Mouse (Mus musculus) left cerebral cortex, adult 8-10 months (tissue): Measurements from ENCODE around the gene Ahcy. TPM values are rescaled to one million over a fixed set of nuclear protein-coding genes. Genes with fewer than 3 reads are reported as not detected.
"Not testable (repeated sequence)": the region's sequence is repeated elsewhere in the genome, so short reads cannot be mapped to it uniquely, and the experiment has no call there.

ENCODE experiments used
- DNase-seq, 2 experiments: peaks; one replicate each; pipeline ENCODE4 v3.0.0; 2022; ENCODE audit warnings: low spot score in 2 of 2
- total RNA-seq, 4 experiments: library from RNA; stranded (reverse); gene quantifications; 2 replicates each; pipeline ENCODE4 v1.2.4; 2022

The Ahcy gene
- total RNA-seq, 4 experiments from 2014 or later: 14.9 to 16.2 (median 15.5) TPM

- peak; percentile 69 to 80 for DNase-seq
Observed at GRCm38 (mm10) chr2:155019673-155020072, 54.6 kb downstream of the Ahcy start.

- peak; percentile 22 to 26 for DNase-seq
Observed at GRCm38 (mm10) chr2:155018762-155019641, 55.3 kb downstream of the Ahcy start.

GRCm38 (mm10) chr2:155018251-155018755 lies 56.0 kb downstream of the Ahcy start, which contains the start of gene Gm14226:
Gene Gm14226 (plus strand): TSS chr2:155018266.
- DNase-seq: not testable (repeated sequence)

- not testable (repeated sequence) for DNase-seq
Observed at GRCm38 (mm10) chr2:155016751-155017150, 57.5 kb downstream of the Ahcy start.

GRCm38 (mm10) chr2:155012991-155013390 lies 61.3 kb downstream of the Ahcy start:
- no peak for DNase-seq

- DNase-seq: no peak
Observed at GRCm38 (mm10) chr2:155011086-155011656, 63.1 kb downstream of the Ahcy start.

Other genes with a start within 250 kb of the Ahcy start
- gene Eif2s2, start 181.6 kb downstream of the Ahcy start, total RNA-seq: 10 to 100 TPM; 47.1 to 49.1 (median 48.8) TPM
- gene Gm14226, start 56.2 kb downstream of the Ahcy start, total RNA-seq: under 1 TPM; 0.14 to 0.28 (median 0.22) TPM
- 10 to 100 TPM; 49.5 to 57.9 (median 51.9) TPM for gene Itch, start 59.0 kb upstream of the Ahcy start, total RNA-seq
- gene Dynlrb1, start 162.0 kb upstream of the Ahcy start, total RNA-seq: 100 to 1,000 TPM; 217 to 305 (median 251) TPM
- gene Map1lc3a, start 201.8 kb upstream of the Ahcy start, total RNA-seq: 100 to 1,000 TPM; 303 to 332 (median 311) TPM